Mouse (Mus musculus) kidney, embryonic 15.5 days (tissue): ENCODE measurements at regions not wholly inside any gene's neighbourhood (a gene's known extent, or its start where the extent isn't known, plus 50 kb on each side); places are given as distances from the start of the nearest gene placed in this dataset.

Experiments
- ATAC-seq: fragments of 200-750 bp; cut with Nextera tagmentation; replicated peaks from 2 replicates; pipeline ENCODE4 v1.8.0; 2017; ENCODE audit warnings: moderate TSS enrichment; ENCODE audit not compliant: low FRiP score
- H3K27ac ChIP-seq: fragments of 300-500 bp; sonication (generic); 2 replicates; pipeline ENCODE4 v1.5.1; 2015; ENCODE audit warnings: mild to moderate bottlenecking, inconsistent platforms
- H3K27me3 ChIP-seq: fragments of 300-500 bp; sonication (generic); 2 replicates; pipeline ENCODE4 v1.6.1; 2015; ENCODE audit warnings: inconsistent platforms
- H3K36me3 ChIP-seq: fragments of 300-500 bp; sonication (generic); 2 replicates; pipeline ENCODE4 v1.6.1; 2015; ENCODE audit warnings: inconsistent platforms
- H3K4me1 ChIP-seq: fragments of 300-500 bp; sonication (generic); 2 replicates; pipeline ENCODE4 v1.6.1; 2015; ENCODE audit warnings: inconsistent platforms
- H3K4me2 ChIP-seq: fragments of 300-500 bp; sonication (generic); 2 replicates; pipeline ENCODE4 v1.6.1; 2015; ENCODE audit warnings: moderate library complexity, mild to moderate bottlenecking, inconsistent platforms
- H3K4me3 ChIP-seq: fragments of 300-500 bp; sonication (generic); replicated peaks from 2 replicates; pipeline ENCODE4 v1.5.1; 2015; ENCODE audit warnings: mild to moderate bottlenecking, inconsistent platforms
- H3K9ac ChIP-seq: fragments of 300-500 bp; sonication (generic); 2 replicates; pipeline ENCODE4 v1.6.1; 2015; ENCODE audit warnings: mild to moderate bottlenecking, inconsistent platforms
- H3K9me3 ChIP-seq: fragments of 300-500 bp; sonication (generic); replicated peaks from 2 replicates; pipeline ENCODE4 v1.6.1; 2016; ENCODE audit warnings: inconsistent platforms
- WGBS: fragments of 180-500 bp; shearing (Covaris S2); methylation state at CpG from one replicate; pipeline ENCODE4 v1.1.7; 2015; ENCODE audit warnings: mixed read lengths; 5-methylcytosine and 5-hydroxymethylcytosine counted together

DNA sequence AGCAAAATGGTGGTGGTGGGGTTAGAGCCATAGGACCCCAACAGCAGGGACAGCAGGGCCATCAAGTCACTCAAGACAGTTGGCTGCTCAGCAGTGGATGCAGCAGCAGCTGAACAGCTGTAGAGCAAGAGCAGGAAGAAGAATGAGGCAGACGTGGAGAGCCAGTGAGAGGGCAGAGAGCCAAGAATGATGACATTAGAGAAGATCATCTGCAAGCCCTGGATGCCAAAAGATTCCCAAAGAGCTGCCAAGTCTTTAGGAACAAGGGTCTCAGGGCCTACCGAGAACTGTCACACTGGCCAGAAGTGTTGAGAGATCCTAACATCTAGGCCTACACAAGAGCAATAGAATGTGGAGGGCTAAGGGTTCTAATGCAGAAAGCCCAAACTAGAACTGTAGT is 196.4 kb upstream of the Dcbld2 start:
- H3K9ac ChIP-seq: no peak overlapping the region
- H3K4me1 ChIP-seq: no peaks in the 10 kb centered on the region
- H3K9me3 ChIP-seq: no peaks in the 10 kb centered on the region
- no peak for ATAC-seq
- H3K36me3 ChIP-seq: no peaks in the 10 kb centered on the region
- no peak overlapping the region for H3K4me2 ChIP-seq
- no peaks in the 10 kb centered on the region for H3K27me3 ChIP-seq
- no peak overlapping the region for H3K4me3 ChIP-seq
- 73% methylated on average over 2 of the region's 2 CpGs for WGBS
- no peak overlapping the region for H3K27ac ChIP-seq

- no peaks in the 10 kb centered on the region for H3K4me1 ChIP-seq
- H3K36me3 ChIP-seq: no peaks in the 10 kb centered on the region
- H3K27ac ChIP-seq: no peak overlapping the region
- no peak overlapping the region for H3K4me2 ChIP-seq
- no peak overlapping the region for H3K9ac ChIP-seq
- H3K9me3 ChIP-seq: no peaks in the 10 kb centered on the region
- no peak overlapping the region for H3K4me3 ChIP-seq
- peak; percentile 52; the same call in 1 of the 2 replicates for ATAC-seq
- no peaks in the 10 kb centered on the region for H3K27me3 ChIP-seq
Observed at GRCm38 (mm10) chr16:58234686-58235085, 173.6 kb upstream of the Dcbld2 start.

DNA sequence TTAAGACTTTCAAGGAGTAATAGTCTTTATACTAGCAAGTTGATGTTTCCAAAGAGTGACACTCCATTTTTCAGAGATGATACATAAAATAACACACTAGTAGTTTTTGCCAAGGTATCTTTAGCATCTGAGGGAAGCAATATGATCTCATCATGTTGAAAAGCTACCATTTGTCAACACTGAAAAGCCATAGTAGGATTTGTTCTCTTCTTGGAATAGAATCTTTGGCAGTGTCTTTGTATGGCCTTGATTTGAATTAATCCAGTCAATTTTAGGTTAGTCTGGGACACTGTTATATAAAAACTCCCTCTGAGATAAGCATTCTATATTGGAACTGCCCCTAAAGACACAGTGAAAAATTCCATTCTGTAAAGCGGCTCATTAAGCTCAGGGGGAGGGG is 171.4 kb upstream of the Dcbld2 start:
- 90% methylated on average over 1 of the region's 1 CpGs for WGBS
- Histone ChIP-seq H3K9me3 (no peaks in the 10 kb centered on the region), H3K4me1 (no peaks in the 10 kb centered on the region), H3K9ac (no peak overlapping the region), H3K27ac (no peak overlapping the region), H3K27me3 (no peaks in the 10 kb centered on the region), H3K36me3 (no peaks in the 10 kb centered on the region), H3K4me3 (no peak overlapping the region), H3K4me2 (no peak overlapping the region)
- ATAC-seq: no peak

GRCm38 (mm10) chr16:58276281-58276680 is 132.0 kb upstream of the Dcbld2 start:
- Histone ChIP-seq H3K27me3 (no peaks in the 10 kb centered on the region), H3K9me3 (no peaks in the 10 kb centered on the region), H3K4me3 (no peak overlapping the region), H3K4me1 (no peaks in the 10 kb centered on the region), H3K9ac (no peak overlapping the region), H3K4me2 (no peak overlapping the region), H3K27ac (no peak overlapping the region), H3K36me3 (no peaks in the 10 kb centered on the region)
- 93% methylated on average over 3 of the region's 3 CpGs for WGBS
- no peak for ATAC-seq

- no peak for ATAC-seq
- H3K9me3 ChIP-seq: no peaks in the 10 kb centered on the region
- no peaks in the 10 kb centered on the region for H3K36me3 ChIP-seq
- H3K27ac ChIP-seq: no peak overlapping the region
- H3K4me3 ChIP-seq: no peak overlapping the region
- H3K9ac ChIP-seq: no peak overlapping the region
- no peak overlapping the region for H3K4me2 ChIP-seq
- no peaks in the 10 kb centered on the region for H3K4me1 ChIP-seq
- no peaks in the 10 kb centered on the region for H3K27me3 ChIP-seq
- 29% methylated on average over 3 of the region's 3 CpGs for WGBS
Observed at GRCm38 (mm10) chr16:58281474-58281873, 126.8 kb upstream of the Dcbld2 start.

DNA sequence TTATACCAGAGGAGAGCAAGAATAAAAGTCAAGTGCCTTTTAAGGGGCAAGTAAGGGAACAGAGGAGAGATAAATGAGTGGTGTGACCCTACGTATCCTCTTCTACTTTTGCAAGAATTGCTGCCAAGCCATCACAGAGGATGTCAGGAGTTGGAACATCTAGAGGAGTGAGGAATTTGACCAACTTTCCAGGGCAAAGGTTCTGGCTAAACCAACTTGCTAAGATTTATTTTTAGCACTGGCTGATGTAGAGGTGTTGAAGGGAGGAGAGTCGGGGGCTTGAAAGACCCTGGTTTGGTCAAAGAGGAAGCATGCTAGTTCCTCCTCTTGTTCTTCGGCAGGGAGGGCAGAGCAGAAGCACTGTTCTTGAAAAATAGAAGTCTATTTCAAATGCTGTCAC is 113.8 kb upstream of the Dcbld2 start:
- Histone ChIP-seq H3K9me3 (no peaks in the 10 kb centered on the region), H3K4me1 (no peaks in the 10 kb centered on the region), H3K4me2 (no peak overlapping the region), H3K36me3 (no peaks in the 10 kb centered on the region), H3K4me3 (no peak overlapping the region), H3K9ac (no peak overlapping the region), H3K27me3 (no peaks in the 10 kb centered on the region), H3K27ac (no peak overlapping the region)
- no peak for ATAC-seq
- WGBS: 71% methylated on average over 3 of the region's 3 CpGs

- 81% methylated on average over 1 of the region's 1 CpGs for WGBS
- no peak for ATAC-seq
- H3K27ac ChIP-seq: no peak overlapping the region
- no peaks in the 10 kb centered on the region for H3K9me3 ChIP-seq
- H3K9ac ChIP-seq: no peak overlapping the region
- no peak overlapping the region for H3K4me2 ChIP-seq
- no peak overlapping the region for H3K4me3 ChIP-seq
- no peaks in the 10 kb centered on the region for H3K4me1 ChIP-seq
- H3K27me3 ChIP-seq: no peaks in the 10 kb centered on the region
- H3K36me3 ChIP-seq: no peaks in the 10 kb centered on the region
Observed at GRCm38 (mm10) chr16:58295128-58295527, 113.1 kb upstream of the Dcbld2 start.

DNA sequence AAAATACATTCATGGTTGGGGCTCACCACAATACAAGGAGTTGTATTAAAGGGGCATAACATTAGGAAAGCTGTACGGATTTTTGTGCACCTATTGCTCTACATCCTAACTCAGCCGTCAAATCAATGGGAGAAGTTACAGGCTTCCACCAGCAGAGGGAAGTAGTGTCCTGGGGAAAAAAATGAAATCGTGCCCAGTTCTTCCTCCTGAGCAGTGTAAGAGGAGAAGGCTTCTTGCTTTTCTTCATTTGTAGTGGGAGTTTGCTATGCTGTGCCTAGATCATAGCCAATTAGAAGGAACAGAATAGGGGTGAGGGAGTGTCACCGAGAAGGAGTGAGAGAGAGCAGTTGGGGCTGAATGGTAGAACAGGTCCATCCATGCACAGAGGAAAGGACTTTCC is 108.7 kb upstream of the Dcbld2 start:
- 15% methylated on average over 4 of the region's 4 CpGs for WGBS
- peak; percentile 96 for ATAC-seq

GRCm38 (mm10) chr16:58300098-58300497 is 108.1 kb upstream of the Dcbld2 start:
- no peak overlapping the region for H3K27ac ChIP-seq
- H3K4me3 ChIP-seq: no peak overlapping the region
- 91% methylated on average over 6 of the region's 6 CpGs for WGBS
- H3K4me1 ChIP-seq: 0 out of 2 replicates have a peak, but pooled peaks cover 2% of the 10 kb centered on the region
- H3K27me3 ChIP-seq: no peaks in the 10 kb centered on the region
- no peak for ATAC-seq
- H3K9me3 ChIP-seq: no peaks in the 10 kb centered on the region
- H3K4me2 ChIP-seq: no peak overlapping the region
- no peaks in the 10 kb centered on the region for H3K36me3 ChIP-seq
- no peak overlapping the region for H3K9ac ChIP-seq

More for the DNA sequence above, 108.7 kb upstream of the Dcbld2 start:
- Histone ChIP-seq H3K4me3 (no peak overlapping the region), H3K9ac (no peak overlapping the region), H3K27ac (no peak overlapping the region), H3K4me1 (0 out of 2 replicates have a peak, but pooled peaks cover 2% of the 10 kb centered on the region), H3K9me3 (no peaks in the 10 kb centered on the region), H3K4me2 (no peak overlapping the region), H3K36me3 (no peaks in the 10 kb centered on the region), H3K27me3 (no peaks in the 10 kb centered on the region)

DNA sequence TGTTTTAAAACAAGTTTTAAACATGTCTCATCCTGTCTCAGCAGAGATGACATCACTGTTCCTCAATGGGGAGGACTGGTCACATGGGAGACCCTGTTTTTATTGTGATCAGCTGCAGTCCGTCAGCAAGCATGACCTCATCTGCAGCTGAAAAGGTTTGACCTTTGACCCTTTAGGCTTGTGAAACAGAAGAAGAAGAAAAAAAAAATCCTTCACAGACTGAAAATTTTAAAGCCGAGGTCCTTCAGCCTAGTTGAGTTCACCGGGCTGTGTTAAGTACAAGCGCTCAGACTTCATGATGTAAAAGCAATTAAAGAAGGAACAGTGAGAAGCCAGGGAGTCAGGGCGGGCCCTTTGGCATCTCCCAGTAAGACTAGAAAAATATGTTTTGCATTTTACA is 104.7 kb upstream of the Dcbld2 start:
- ATAC-seq: 0 out of 2 replicates have a peak, but pooled peaks have one; percentile 59
- Histone ChIP-seq H3K9ac (no peak overlapping the region), H3K4me3 (no peak overlapping the region), H3K27ac (no peak overlapping the region), H3K27me3 (no peaks in the 10 kb centered on the region), H3K36me3 (no peaks in the 10 kb centered on the region), H3K9me3 (no peaks in the 10 kb centered on the region), H3K4me1 (0 out of 2 replicates have a peak, but pooled peaks cover 2% of the 10 kb centered on the region), H3K4me2 (no peak overlapping the region)
- WGBS: 25% methylated on average over 5 of the region's 5 CpGs

GRCm38 (mm10) chr16:58316889-58317455 is 91.3 kb upstream of the Dcbld2 start:
- no peak overlapping the region for H3K9ac ChIP-seq
- H3K9me3 ChIP-seq: no peaks in the 10 kb centered on the region
- WGBS: 65% methylated on average over 6 of the region's 6 CpGs
- no peaks in the 10 kb centered on the region for H3K27me3 ChIP-seq
- no peak for ATAC-seq
- no peak overlapping the region for H3K4me2 ChIP-seq
- no peaks in the 10 kb centered on the region for H3K4me1 ChIP-seq
- H3K4me3 ChIP-seq: no peak overlapping the region
- H3K36me3 ChIP-seq: no peaks in the 10 kb centered on the region
- no peak overlapping the region for H3K27ac ChIP-seq

DNA sequence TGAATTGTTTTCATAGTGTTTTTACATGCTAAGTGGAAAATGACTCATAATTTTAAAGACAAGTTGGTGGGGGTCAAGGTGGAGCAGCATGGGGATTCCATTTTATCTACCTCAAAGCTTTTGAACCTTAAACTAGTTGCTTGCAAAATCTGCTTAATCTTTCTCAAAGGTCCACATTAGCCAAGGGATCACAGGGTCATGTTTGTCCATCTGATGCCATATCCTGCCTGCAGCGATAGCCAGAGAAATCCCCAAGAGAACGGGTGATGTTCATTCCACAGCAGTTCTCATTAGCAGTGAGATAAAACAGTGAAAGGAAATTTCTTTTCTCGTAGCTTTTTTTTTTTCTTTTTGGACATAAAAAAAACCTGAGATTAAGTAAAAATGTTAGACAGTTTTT is 77.2 kb upstream of the Dcbld2 start:
- no peak overlapping the region for H3K9ac ChIP-seq
- no peaks in the 10 kb centered on the region for H3K4me1 ChIP-seq
- H3K27me3 ChIP-seq: no peaks in the 10 kb centered on the region
- no peak for ATAC-seq
- WGBS: 51% methylated on average over 3 of the region's 3 CpGs
- H3K27ac ChIP-seq: no peak overlapping the region
- H3K9me3 ChIP-seq: no peaks in the 10 kb centered on the region
- no peak overlapping the region for H3K4me2 ChIP-seq
- no peak overlapping the region for H3K4me3 ChIP-seq
- H3K36me3 ChIP-seq: no peaks in the 10 kb centered on the region

DNA sequence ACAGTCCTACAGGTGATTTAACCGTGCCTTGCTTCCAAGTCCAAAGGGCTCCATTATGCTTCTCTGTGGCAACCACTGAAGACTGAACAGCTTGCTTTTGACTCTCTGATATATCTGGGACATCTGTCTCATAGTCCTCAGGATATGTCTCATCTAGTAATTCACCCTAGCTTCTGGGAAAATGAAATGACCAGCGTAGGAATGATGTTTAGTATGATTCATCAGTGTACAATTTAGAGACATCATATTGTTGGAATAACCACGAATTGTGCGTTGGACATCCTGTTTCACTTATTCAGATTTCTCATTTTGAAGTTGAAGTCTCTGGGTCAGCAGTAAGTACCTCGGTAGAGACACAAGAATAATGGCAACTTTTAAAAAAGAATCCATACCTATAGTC is 64.3 kb upstream of the Dcbld2 start:
- H3K4me3 ChIP-seq: no peak overlapping the region
- H3K4me1 ChIP-seq: no peaks in the 10 kb centered on the region
- no peaks in the 10 kb centered on the region for H3K36me3 ChIP-seq
- H3K27me3 ChIP-seq: no peaks in the 10 kb centered on the region
- H3K9me3 ChIP-seq: no peaks in the 10 kb centered on the region
- no peak overlapping the region for H3K4me2 ChIP-seq
- 92% methylated on average over 5 of the region's 5 CpGs for WGBS
- ATAC-seq: no peak
- no peak overlapping the region for H3K27ac ChIP-seq
- no peak overlapping the region for H3K9ac ChIP-seq
